Mouse (Mus musculus): ENCODE data around the gene Wnt7a. TPM values are rescaled to one million over a fixed set of nuclear protein-coding genes. Genes with fewer than 3 reads are reported as not detected.

Wnt7a gene
- polyA plus RNA-seq, 1 experiment from 2014 or later, result not detected

- WGBS, result 57% methylated on average over 13 of the region's 13 CpGs
Observed at GRCm38 (mm10) chr6:91357238-91357876, 53.8 kb downstream of the Wnt7a start.

GRCm38 (mm10) chr6:91349620-91350019 lies 61.5 kb downstream of the Wnt7a start:
- ATAC-seq, result no peak
- no peaks in the 10 kb centered on the region for H3K9me3 ChIP-seq (ENCODE audit: control insufficient read depth, low read length)

More at GRCm38 (mm10) chr6:91357238-91357876, 53.8 kb downstream of the Wnt7a start:
- Histone ChIP-seq H3K9me3 (ENCODE audit: control insufficient read depth, low read length) (no peaks in the 10 kb centered on the region), H3K4me2 (ENCODE audit: low read depth, low read length) (no peak overlapping the region), H3K27ac (ENCODE audit: low read length) (no peak overlapping the region), H3K36me3 (ENCODE audit: control insufficient read depth, insufficient read depth, low read length) (no peaks in the 10 kb centered on the region), H3K4me1 (ENCODE audit: control insufficient read depth, insufficient read depth, low read length) (no peaks in the 10 kb centered on the region), H3K27me3 (replicated peaks; ENCODE audit: control insufficient read depth, insufficient read depth, low read length) (no peaks in the 10 kb centered on the region), H3K9ac (ENCODE audit: low read depth, low read length) (no peak overlapping the region), H3K4me3 (ENCODE audit: low read length) (no peak overlapping the region)
- no peak; the same call in 1 of the 2 replicates for ATAC-seq

GRCm38 (mm10) chr6:91347721-91348120 lies 63.4 kb downstream of the Wnt7a start:
- 0 out of 2 replicates have a peak, but pooled peaks cover 3% of the 10 kb centered on the region for H3K4me1 ChIP-seq (ENCODE audit: control insufficient read depth, insufficient read depth, low read length)
- no peaks in the 10 kb centered on the region for H3K27me3 ChIP-seq (replicated peaks; ENCODE audit: control insufficient read depth, insufficient read depth, low read length)
- no peak overlapping the region for H3K27ac ChIP-seq (ENCODE audit: low read length)
- H3K9ac ChIP-seq (ENCODE audit: low read depth, low read length), result no peak overlapping the region
- WGBS, result 27% methylated on average over 7 of the region's 7 CpGs
- H3K36me3 ChIP-seq (ENCODE audit: control insufficient read depth, insufficient read depth, low read length), result no peaks in the 10 kb centered on the region
- no peak overlapping the region for H3K4me3 ChIP-seq (ENCODE audit: low read length)
- no peak for ATAC-seq
- no peak overlapping the region for H3K4me2 ChIP-seq (ENCODE audit: low read depth, low read length)
- no peaks in the 10 kb centered on the region for H3K9me3 ChIP-seq (ENCODE audit: control insufficient read depth, low read length)

More at GRCm38 (mm10) chr6:91349620-91350019, 61.5 kb downstream of the Wnt7a start:
- Histone ChIP-seq H3K27me3 (replicated peaks; ENCODE audit: control insufficient read depth, insufficient read depth, low read length) (no peaks in the 10 kb centered on the region), H3K4me3 (ENCODE audit: low read length) (no peak overlapping the region), H3K4me1 (ENCODE audit: control insufficient read depth, insufficient read depth, low read length) (0 out of 2 replicates have a peak, but pooled peaks cover 3% of the 10 kb centered on the region), H3K36me3 (ENCODE audit: control insufficient read depth, insufficient read depth, low read length) (no peaks in the 10 kb centered on the region), H3K9ac (ENCODE audit: low read depth, low read length) (no peak overlapping the region), H3K4me2 (ENCODE audit: low read depth, low read length) (no peak overlapping the region), H3K27ac (ENCODE audit: low read length) (no peak overlapping the region)
- WGBS, result 53% methylated on average over 9 of the region's 9 CpGs

- H3K4me1 ChIP-seq (ENCODE audit: control insufficient read depth, insufficient read depth, low read length), result 0 out of 2 replicates have a peak, but pooled peaks cover 3% of the 10 kb centered on the region
- no peaks in the 10 kb centered on the region for H3K36me3 ChIP-seq (ENCODE audit: control insufficient read depth, insufficient read depth, low read length)
- H3K9me3 ChIP-seq (ENCODE audit: control insufficient read depth, low read length), result no peaks in the 10 kb centered on the region
- H3K27me3 ChIP-seq (replicated peaks; ENCODE audit: control insufficient read depth, insufficient read depth, low read length), result no peaks in the 10 kb centered on the region
- H3K27ac ChIP-seq (ENCODE audit: low read length), result no peak overlapping the region
- no peak overlapping the region for H3K9ac ChIP-seq (ENCODE audit: low read depth, low read length)
- H3K4me3 ChIP-seq (ENCODE audit: low read length), result no peak overlapping the region
- H3K4me2 ChIP-seq (ENCODE audit: low read depth, low read length), result no peak overlapping the region
- WGBS, result 56% methylated on average over 3 of the region's 3 CpGs
- no peak for ATAC-seq
Observed at GRCm38 (mm10) chr6:91346906-91347156, 64.3 kb downstream of the Wnt7a start.

GRCm38 (mm10) chr6:91346071-91346905 lies 64.9 kb downstream of the Wnt7a start:
- Histone ChIP-seq H3K4me1 (ENCODE audit: control insufficient read depth, insufficient read depth, low read length) (0 out of 2 replicates have a peak, but pooled peaks cover 3% of the 10 kb centered on the region), H3K4me3 (ENCODE audit: low read length) (no peak overlapping the region), H3K36me3 (ENCODE audit: control insufficient read depth, insufficient read depth, low read length) (no peaks in the 10 kb centered on the region), H3K9ac (ENCODE audit: low read depth, low read length) (no peak overlapping the region), H3K9me3 (ENCODE audit: control insufficient read depth, low read length) (no peaks in the 10 kb centered on the region), H3K27ac (ENCODE audit: low read length) (no peak overlapping the region), H3K4me2 (ENCODE audit: low read depth, low read length) (no peak overlapping the region), H3K27me3 (replicated peaks; ENCODE audit: control insufficient read depth, insufficient read depth, low read length) (no peaks in the 10 kb centered on the region)
- WGBS, result 39% methylated on average over 10 of the region's 10 CpGs
- ATAC-seq, result no peak

- H3K9ac ChIP-seq (ENCODE audit: low read depth, low read length), result no peak overlapping the region
- no peak overlapping the region for H3K4me2 ChIP-seq (ENCODE audit: low read depth, low read length)
- no peak overlapping the region for H3K4me3 ChIP-seq (ENCODE audit: low read length)
- 0 out of 2 replicates have a peak, but pooled peaks cover 3% of the 10 kb centered on the region for H3K4me1 ChIP-seq (ENCODE audit: control insufficient read depth, insufficient read depth, low read length)
- 72% methylated on average over 5 of the region's 5 CpGs for WGBS
- no peak for ATAC-seq
- H3K36me3 ChIP-seq (ENCODE audit: control insufficient read depth, insufficient read depth, low read length), result no peaks in the 10 kb centered on the region
- H3K27ac ChIP-seq (ENCODE audit: low read length), result no peak overlapping the region
- H3K27me3 ChIP-seq (replicated peaks; ENCODE audit: control insufficient read depth, insufficient read depth, low read length), result no peaks in the 10 kb centered on the region
- H3K9me3 ChIP-seq (ENCODE audit: control insufficient read depth, low read length), result no peaks in the 10 kb centered on the region
Observed at GRCm38 (mm10) chr6:91345091-91345490, 66.1 kb downstream of the Wnt7a start.

GRCm38 (mm10) chr6:91339612-91340246 lies 71.4 kb downstream of the Wnt7a start:
- H3K9ac ChIP-seq (ENCODE audit: low read depth, low read length), result no peak overlapping the region

GRCm38 (mm10) chr6:91335470-91335869 lies 75.7 kb downstream of the Wnt7a start:
- Histone ChIP-seq H3K4me2 (ENCODE audit: low read depth, low read length) (no peak overlapping the region), H3K4me1 (ENCODE audit: control insufficient read depth, insufficient read depth, low read length) (no peaks in the 10 kb centered on the region), H3K27ac (ENCODE audit: low read length) (no peak overlapping the region), H3K4me3 (ENCODE audit: low read length) (no peak overlapping the region), H3K36me3 (ENCODE audit: control insufficient read depth, insufficient read depth, low read length) (no peaks in the 10 kb centered on the region), H3K9ac (ENCODE audit: low read depth, low read length) (no peak overlapping the region), H3K27me3 (replicated peaks; ENCODE audit: control insufficient read depth, insufficient read depth, low read length) (no peaks in the 10 kb centered on the region; the same call in 1 of the 2 replicates), H3K9me3 (ENCODE audit: control insufficient read depth, low read length) (no peaks in the 10 kb centered on the region)
- no peak for ATAC-seq
- 57% methylated on average over 1 of the region's 1 CpGs for WGBS

More at GRCm38 (mm10) chr6:91339612-91340246, 71.4 kb downstream of the Wnt7a start:
- Histone ChIP-seq H3K4me2 (ENCODE audit: low read depth, low read length) (no peak overlapping the region), H3K4me3 (ENCODE audit: low read length) (no peak overlapping the region), H3K27ac (ENCODE audit: low read length) (no peak overlapping the region), H3K4me1 (ENCODE audit: control insufficient read depth, insufficient read depth, low read length) (no peaks in the 10 kb centered on the region), H3K27me3 (replicated peaks; ENCODE audit: control insufficient read depth, insufficient read depth, low read length) (no peaks in the 10 kb centered on the region), H3K36me3 (ENCODE audit: control insufficient read depth, insufficient read depth, low read length) (no peaks in the 10 kb centered on the region), H3K9me3 (ENCODE audit: control insufficient read depth, low read length) (no peaks in the 10 kb centered on the region)
- 58% methylated on average over 8 of the region's 8 CpGs for WGBS
- ATAC-seq, result no peak

- Histone ChIP-seq H3K4me3 (ENCODE audit: low read length) (no peak overlapping the region), H3K27me3 (replicated peaks; ENCODE audit: control insufficient read depth, insufficient read depth, low read length) (no peaks in the 10 kb centered on the region; the same call in 1 of the 2 replicates), H3K4me1 (ENCODE audit: control insufficient read depth, insufficient read depth, low read length) (no peaks in the 10 kb centered on the region), H3K4me2 (ENCODE audit: low read depth, low read length) (no peak overlapping the region), H3K9me3 (ENCODE audit: control insufficient read depth, low read length) (no peaks in the 10 kb centered on the region), H3K36me3 (ENCODE audit: control insufficient read depth, insufficient read depth, low read length) (no peaks in the 10 kb centered on the region), H3K27ac (ENCODE audit: low read length) (no peak overlapping the region), H3K9ac (ENCODE audit: low read depth, low read length) (no peak overlapping the region)
- 85% methylated on average over 8 of the region's 8 CpGs for WGBS
- ATAC-seq, result no peak
Observed at GRCm38 (mm10) chr6:91331886-91332285, 79.3 kb downstream of the Wnt7a start.

All from intestine, embryonic 16.5 days (tissue).